Mouse (Mus musculus) intestine, postnatal 0 days (tissue): Measurements from ENCODE around the gene Plxnb2. TPM values are rescaled to one million over a fixed set of nuclear protein-coding genes. Genes with fewer than 3 reads are reported as not detected.

Experiments
- ATAC-seq: fragments of 200-750 bp; cut with Nextera tagmentation; 2 replicates; pipeline ENCODE4 v1.8.0; 2017; ENCODE audit warnings: mild to moderate bottlenecking, moderate TSS enrichment, moderate library complexity
- H3K27ac ChIP-seq: fragments of 300-500 bp; sonication (generic); 2 replicates; pipeline ENCODE4 v1.5.1; 2014; ENCODE audit warnings: mild to moderate bottlenecking, low read depth, low read length, moderate library complexity
- H3K27me3 ChIP-seq: fragments of 300-500 bp; sonication (generic); replicated peaks from 2 replicates; pipeline ENCODE4 v1.6.1; 2014; ENCODE audit warnings: low read length, mixed read lengths; ENCODE audit not compliant: control insufficient read depth, insufficient read depth
- H3K36me3 ChIP-seq: fragments of 300-500 bp; sonication (generic); 2 replicates; pipeline ENCODE4 v1.6.1; 2014; ENCODE audit warnings: mild to moderate bottlenecking, moderate library complexity; ENCODE audit not compliant: control insufficient read depth, insufficient read depth
- H3K4me1 ChIP-seq: fragments of 300-500 bp; sonication (generic); replicated peaks from 2 replicates; pipeline ENCODE4 v1.6.1; 2014; ENCODE audit warnings: antibody characterized with exemption, low read length, mixed read lengths; ENCODE audit not compliant: control insufficient read depth, insufficient read depth
- H3K4me2 ChIP-seq: fragments of 300-500 bp; sonication (generic); replicated peaks from 2 replicates; pipeline ENCODE4 v1.6.1; 2014; ENCODE audit warnings: low read depth, mild to moderate bottlenecking, moderate library complexity
- H3K4me3 ChIP-seq: fragments of 300-500 bp; sonication (generic); 2 replicates; pipeline ENCODE4 v1.5.1; 2014; ENCODE audit warnings: low read depth, low read length
- H3K9ac ChIP-seq: fragments of 300-500 bp; sonication (generic); 2 replicates; pipeline ENCODE4 v1.6.1; 2014; ENCODE audit warnings: mild to moderate bottlenecking, low read depth, low read length
- H3K9me3 ChIP-seq: fragments of 300-500 bp; sonication (generic); 2 replicates; pipeline ENCODE4 v1.6.1; 2016; ENCODE audit warnings: mixed run types; ENCODE audit not compliant: control insufficient read depth
- CTCF ChIP-seq: sonication (generic); IDR thresholded peaks from 2 replicates; pipeline ENCODE4 v1.5.1; 2016; ENCODE audit warnings: low read depth, mild to moderate bottlenecking, control low read depth, antibody characterized with exemption, moderate library complexity
- WGBS: fragments of 180-500 bp; shearing (Covaris S2); extraction: QIAGEN DNeasy Blood & Tissue Kit; methylation state at CpG from one replicate; pipeline ENCODE4 v1.1.7; 2014; 5-methylcytosine and 5-hydroxymethylcytosine counted together
- polyA plus RNA-seq: library from polyadenylated mRNA; unstranded; fragments of >200 nt; fragmentation: Nextera tagmentation; extraction: Ambion mirVana; gene quantifications from 2 replicates; pipeline ENCODE4 v1.2.1, GENCODE M21; 2015

Gene Plxnb2
- polyA plus RNA-seq, 1 experiment from 2014 or later: 71.5 TPM

DNA sequence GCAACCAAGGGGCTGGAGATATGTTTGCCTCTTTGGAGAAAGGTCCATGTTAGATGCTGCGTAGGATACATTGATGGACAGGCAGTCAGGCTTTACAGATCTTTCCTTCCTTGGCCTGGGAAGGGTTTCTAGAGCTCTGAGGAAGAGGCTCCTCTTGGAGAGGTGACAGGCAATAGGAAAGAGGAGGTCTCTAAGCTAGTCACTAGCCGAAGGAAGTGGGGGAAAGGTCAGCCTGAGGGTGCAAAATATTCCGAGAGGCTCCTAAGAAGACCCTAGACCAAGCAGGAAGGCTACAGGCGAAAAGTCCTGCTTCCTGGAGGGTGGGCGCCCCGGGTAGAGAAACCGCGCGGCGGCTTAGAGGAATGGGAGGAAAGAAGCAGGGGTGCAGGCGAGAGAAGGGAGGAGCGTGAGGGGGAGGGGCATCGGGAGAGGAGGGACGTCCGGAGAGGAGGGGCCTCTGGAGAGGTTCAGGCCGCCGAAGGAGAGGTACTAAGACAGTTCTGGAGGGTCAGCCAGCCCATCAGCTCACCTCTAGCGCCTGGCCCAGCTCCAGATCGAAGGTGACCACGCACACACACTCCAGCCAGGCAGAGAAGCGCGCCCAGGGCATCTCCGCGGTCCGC is 15.2 kb upstream of the Plxnb2 start:
- peak; percentile 95 for ATAC-seq
- Histone ChIP-seq H3K4me2 (peak overlapping the region; percentile 78), H3K27ac (peak overlapping the region; percentile 98), H3K27me3 (no peaks in the 10 kb centered on the region), H3K36me3 (no peaks in the 10 kb centered on the region), H3K4me3 (peak overlapping the region; percentile 96), H3K9me3 (no peaks in the 10 kb centered on the region), H3K4me1 (peaks cover 6% of the 10 kb centered on the region; the same call in 1 of the 2 replicates), H3K9ac (peak overlapping the region; percentile 95)
- WGBS: under 1% methylated on average over 24 of the region's 25 CpGs
- TF ChIP-seq CTCF: no peak

DNA sequence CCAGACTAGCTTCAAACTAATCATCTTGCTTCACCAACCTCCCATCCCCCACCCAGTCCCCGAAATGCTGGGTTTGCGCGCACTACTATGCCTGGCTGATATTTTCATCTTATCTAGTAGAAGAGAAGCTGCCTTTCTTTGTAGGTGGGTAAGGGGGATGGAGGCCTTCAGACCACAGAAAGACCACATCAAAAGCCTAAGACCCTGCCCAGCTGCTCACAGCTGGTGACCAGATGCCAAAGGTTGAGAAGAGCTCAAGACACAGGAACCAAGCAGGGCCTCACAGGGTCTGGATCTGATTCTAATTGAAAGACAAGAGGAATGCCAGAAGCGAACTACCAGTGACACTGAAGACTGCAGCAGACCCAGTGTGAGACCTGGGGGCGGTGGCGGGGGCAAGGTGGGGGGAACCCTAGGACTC is 14.7 kb upstream of the Plxnb2 start:
- H3K9me3 ChIP-seq: no peaks in the 10 kb centered on the region
- peak overlapping the region; percentile 98 for H3K27ac ChIP-seq
- H3K9ac ChIP-seq: no peak overlapping the region
- peak overlapping the region; percentile 96; the same call in 1 of the 2 replicates for H3K4me3 ChIP-seq
- no peak for ATAC-seq
- TF ChIP-seq CTCF: no peak
- peaks cover 6% of the 10 kb centered on the region; the same call in 1 of the 2 replicates for H3K4me1 ChIP-seq
- no peaks in the 10 kb centered on the region for H3K27me3 ChIP-seq
- peak overlapping the region; percentile 78 for H3K4me2 ChIP-seq
- 50% methylated on average over 6 of the region's 6 CpGs for WGBS
- H3K36me3 ChIP-seq: no peaks in the 10 kb centered on the region; the same call in 1 of the 2 replicates

DNA sequence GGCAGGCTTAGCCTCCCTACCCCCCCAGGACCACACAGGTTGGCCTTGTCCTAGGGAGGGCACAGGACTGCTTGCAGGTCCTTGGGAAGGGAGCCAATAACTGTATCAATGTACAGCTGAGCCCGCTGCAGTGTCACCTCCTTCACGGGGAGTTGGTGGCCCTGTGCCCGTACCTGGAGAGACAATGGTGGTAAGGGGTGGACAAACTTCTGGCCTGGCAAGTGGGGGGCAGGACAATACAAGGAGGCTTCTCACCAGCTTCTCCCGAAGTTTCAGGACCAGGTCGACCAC is 4.3 kb upstream of the Plxnb2 start:
- Histone ChIP-seq H3K36me3 (peaks cover 12% of the 10 kb centered on the region; the same call in 1 of the 2 replicates), H3K4me1 (no peaks in the 10 kb centered on the region), H3K27ac (no peak overlapping the region), H3K9me3 (no peaks in the 10 kb centered on the region), H3K27me3 (no peaks in the 10 kb centered on the region), H3K9ac (no peak overlapping the region), H3K4me2 (no peak overlapping the region), H3K4me3 (no peak overlapping the region)
- ATAC-seq: no peak
- 81% methylated on average over 5 of the region's 5 CpGs for WGBS
- no peak for TF ChIP-seq CTCF

DNA sequence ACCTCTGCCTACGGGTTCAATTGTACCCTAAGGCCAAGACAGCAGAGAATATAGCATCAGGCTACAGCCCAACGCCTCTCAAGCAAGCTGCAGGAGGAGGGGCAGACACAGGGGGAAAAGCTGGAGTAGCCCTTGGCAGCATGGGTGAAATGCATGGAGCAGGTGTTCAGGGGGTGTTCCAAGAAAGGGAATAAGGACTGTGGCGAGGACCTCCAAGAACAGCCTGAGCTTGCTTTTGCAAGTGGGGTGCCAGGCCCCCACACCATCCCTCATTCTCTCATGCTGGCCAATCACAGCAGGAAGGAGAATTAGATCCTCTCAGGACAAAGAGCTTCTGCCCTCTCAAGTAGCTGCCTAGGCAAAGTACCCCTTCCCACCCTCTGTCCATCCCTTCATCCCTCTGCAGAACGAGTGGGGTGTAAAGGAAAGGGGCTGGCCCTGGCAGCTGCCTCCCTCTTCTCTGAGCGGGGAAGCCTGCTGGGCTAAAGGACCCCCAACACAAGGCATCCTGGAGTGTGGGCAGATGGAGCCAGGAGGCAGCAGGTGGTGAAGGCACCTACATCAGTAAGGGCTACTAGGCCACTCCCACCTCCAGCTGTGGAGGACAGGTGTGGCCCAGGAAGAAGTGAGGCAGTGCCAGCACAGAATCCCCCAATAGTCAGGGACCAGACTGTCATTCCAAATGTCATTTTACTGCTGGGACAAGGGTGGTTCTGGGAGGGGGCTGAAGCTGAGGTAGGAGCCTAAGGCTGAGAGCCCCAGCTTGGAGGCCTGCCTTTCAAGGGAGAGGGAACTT is 3.8 kb upstream of the Plxnb2 start:
- Histone ChIP-seq H3K4me1 (no peaks in the 10 kb centered on the region), H3K27ac (no peak overlapping the region), H3K36me3 (peaks cover 12% of the 10 kb centered on the region; the same call in 1 of the 2 replicates), H3K9ac (no peak overlapping the region), H3K27me3 (no peaks in the 10 kb centered on the region), H3K4me3 (no peak overlapping the region), H3K4me2 (no peak overlapping the region), H3K9me3 (no peaks in the 10 kb centered on the region)
- TF ChIP-seq CTCF: no peak
- WGBS: 83% methylated on average over 5 of the region's 5 CpGs
- no peak for ATAC-seq

DNA sequence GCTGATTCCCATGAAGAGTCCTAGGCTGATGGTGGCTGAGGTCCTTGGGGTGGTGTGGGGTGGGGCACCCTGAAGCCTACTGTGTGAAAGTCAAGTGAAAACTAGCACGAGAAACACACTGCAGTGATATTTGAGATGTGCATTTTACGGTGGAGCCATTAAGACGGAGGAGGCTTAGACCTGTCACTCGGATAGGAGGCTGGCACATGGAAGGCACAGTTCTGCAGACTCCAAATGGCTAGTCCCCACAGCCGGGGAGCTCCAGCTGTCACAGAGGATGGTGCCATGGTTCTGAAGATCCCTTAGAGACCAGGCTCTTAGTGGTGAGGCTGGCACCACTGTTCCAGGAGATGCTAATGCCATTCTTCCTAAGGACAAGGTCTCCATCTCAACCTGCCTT is 2.3 kb upstream of the Plxnb2 start:
- Histone ChIP-seq H3K27ac (no peak overlapping the region), H3K4me3 (no peak overlapping the region), H3K9me3 (no peaks in the 10 kb centered on the region), H3K4me1 (peaks cover 8% of the 10 kb centered on the region), H3K4me2 (no peak overlapping the region), H3K36me3 (peaks cover 6% of the 10 kb centered on the region; the same call in 1 of the 2 replicates), H3K27me3 (no peaks in the 10 kb centered on the region), H3K9ac (no peak overlapping the region)
- TF ChIP-seq CTCF: no peak
- 84% methylated on average over 5 of the region's 5 CpGs for WGBS
- no peak for ATAC-seq

DNA sequence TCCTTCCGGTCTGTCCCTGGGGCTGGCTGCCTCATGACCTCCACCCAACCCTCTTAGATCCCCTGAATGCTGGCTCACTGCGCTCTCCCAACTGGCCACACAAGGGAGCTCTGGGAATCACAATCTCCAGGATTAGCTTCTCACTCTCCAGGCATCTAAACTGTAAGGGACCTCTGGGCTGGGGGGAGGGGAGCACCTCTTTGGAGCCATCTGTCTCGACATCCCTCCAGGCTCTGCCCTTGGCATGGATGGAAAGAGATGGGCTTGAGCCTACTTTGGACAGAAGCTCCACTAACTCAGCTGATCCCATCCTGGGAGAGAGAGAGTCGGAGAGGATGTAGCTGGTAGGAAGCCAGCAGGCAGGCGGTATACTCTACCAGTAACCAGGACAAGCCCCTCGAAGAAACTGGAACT is 1.7 kb upstream of the Plxnb2 start:
- WGBS: 44% methylated on average over 6 of the region's 6 CpGs
- ATAC-seq: no peak
- Histone ChIP-seq H3K4me3 (no peak overlapping the region), H3K9me3 (no peaks in the 10 kb centered on the region), H3K4me1 (peaks cover 13% of the 10 kb centered on the region), H3K27me3 (no peaks in the 10 kb centered on the region), H3K4me2 (0 out of 2 replicates have a peak overlapping the region, but pooled peaks have one; percentile 13), H3K9ac (no peak overlapping the region), H3K36me3 (peaks cover 6% of the 10 kb centered on the region; the same call in 1 of the 2 replicates), H3K27ac (no peak overlapping the region)
- peak; percentile 51 for TF ChIP-seq CTCF
